Mouse (Mus musculus) granulocyte monocyte progenitor cell, adult 5-6 weeks (primary cell): Measurements from ENCODE around the gene Fbxo47. TPM values are rescaled to one million over a fixed set of nuclear protein-coding genes. Genes with fewer than 3 reads are reported as not detected.

Experiments
- ATAC-seq: replicated peaks from 2 replicates; pipeline ENCODE4 v1.8.0; 2016; ENCODE audit warnings: mild to moderate bottlenecking, moderate TSS enrichment, inconsistent platforms; ENCODE audit not compliant: poor library complexity, severe bottlenecking
- total RNA-seq, 2 experiments: library from RNA; stranded (forward) in 1 of 2; stranded (reverse) in 1 of 2; fragments of 200-712, 200-1000 nt in 1 of 2; fragments of >200 nt in 1 of 2; fragmentation: Nextera tagmentation in 1 of 2; gene quantifications; 2 replicates each; pipeline ENCODE4 v1.2.3; 2014 to 2017

Fbxo47 gene
- total RNA-seq, 2 experiments from 2014 or later: 2.0 TPM; not detected in 1

DNA sequence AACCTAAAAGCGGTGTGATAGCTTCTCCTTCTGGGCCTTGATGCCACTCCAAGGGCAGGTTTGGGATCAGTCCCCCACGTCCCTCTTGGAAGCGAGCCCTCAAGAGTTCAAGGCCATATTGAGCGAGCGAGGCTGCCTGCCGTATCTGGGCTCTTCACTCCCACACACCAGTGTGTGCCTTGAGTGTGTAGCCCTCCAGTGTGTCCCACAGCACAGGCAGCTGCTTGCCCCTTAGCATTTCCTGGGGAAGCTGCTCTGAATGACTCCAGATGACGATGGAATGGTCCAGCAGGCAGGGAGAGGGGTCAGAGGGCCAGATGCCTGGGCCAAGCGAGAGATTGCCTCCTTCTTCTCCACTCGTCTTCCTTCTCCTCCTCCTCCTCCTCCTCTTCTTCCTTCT, 67.0 kb downstream of the Fbxo47 start:
- no peak for ATAC-seq

DNA sequence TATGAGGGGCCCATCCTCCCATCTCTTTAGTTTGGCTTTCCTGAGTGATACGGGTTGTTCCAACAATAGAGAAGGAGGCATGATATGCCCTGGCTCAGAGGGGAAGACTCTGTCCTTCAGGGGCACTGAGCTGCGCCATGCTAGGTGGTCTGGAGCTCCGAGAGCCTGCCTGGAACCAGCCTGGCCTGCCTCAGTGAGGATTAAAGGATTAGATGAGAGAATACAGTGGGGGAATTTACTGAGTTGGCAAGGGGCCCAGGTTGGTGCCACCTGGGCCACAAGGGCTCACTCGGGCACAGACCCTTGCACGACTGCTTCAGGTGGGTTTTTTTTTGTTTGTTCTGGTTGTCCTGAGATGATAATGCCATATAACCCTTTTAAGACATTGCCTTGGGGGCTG, 67.8 kb downstream of the Fbxo47 start:
- no peak for ATAC-seq

DNA sequence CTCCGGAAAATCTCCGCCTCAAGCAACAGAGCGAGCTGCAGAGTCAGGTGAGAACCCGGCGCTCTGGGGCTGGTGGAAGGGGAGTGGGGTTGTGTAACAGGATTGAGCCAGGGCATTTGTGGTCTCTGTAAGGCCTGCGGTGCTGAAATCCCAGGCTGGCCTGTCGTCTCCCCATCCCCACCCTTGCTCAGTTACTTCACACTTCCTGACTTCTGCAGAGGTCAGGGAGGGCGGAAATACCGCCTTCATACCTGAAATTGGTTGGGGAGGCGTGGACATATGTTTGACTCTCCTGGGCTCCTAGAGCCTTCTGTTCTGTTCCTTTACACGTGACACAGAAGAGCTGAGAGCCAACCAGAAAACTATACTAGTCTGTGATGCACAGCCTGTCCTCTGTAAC, 68.2 kb downstream of the Fbxo47 start:
- peak; percentile 90 for ATAC-seq

- no peak for ATAC-seq
Measured at GRCm38 (mm10) chr11:97813746-97814515, 70.0 kb downstream of the Fbxo47 start.

DNA sequence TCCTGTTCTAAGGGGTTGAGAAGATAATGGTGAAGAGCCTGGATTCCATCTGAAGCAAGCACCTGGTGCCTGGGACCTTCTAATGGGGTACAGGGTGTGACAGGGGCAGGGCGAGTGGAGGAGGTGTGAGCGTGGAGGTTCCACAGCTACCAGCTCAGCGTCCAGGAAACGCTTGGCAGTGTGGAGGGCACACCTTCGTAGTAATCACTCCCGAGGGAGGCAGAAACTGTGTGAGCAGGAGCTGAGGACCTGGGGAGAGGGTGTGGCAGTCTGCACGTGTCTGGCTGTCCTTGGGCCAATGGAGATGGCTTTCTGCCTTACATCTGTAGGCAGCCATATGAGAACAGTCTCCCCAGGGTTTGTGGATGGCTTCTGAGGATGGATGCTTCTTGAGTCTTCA, 70.9 kb downstream of the Fbxo47 start:
- no peak for ATAC-seq

GRCm38 (mm10) chr11:97812491-97812921, 71.4 kb downstream of the Fbxo47 start:
- no peak for ATAC-seq

- ATAC-seq: no peak
Measured at GRCm38 (mm10) chr11:97811569-97812362, 72.2 kb downstream of the Fbxo47 start.

GRCm38 (mm10) chr11:97810970-97811369, 73.0 kb downstream of the Fbxo47 start:
- ATAC-seq: no peak

- ATAC-seq: no peak
Measured at GRCm38 (mm10) chr11:97810356-97810755, 73.6 kb downstream of the Fbxo47 start.

GRCm38 (mm10) chr11:97809235-97810121, 74.5 kb downstream of the Fbxo47 start:
- no peak for ATAC-seq

- no peak for ATAC-seq
Measured at GRCm38 (mm10) chr11:97808621-97809234, 75.2 kb downstream of the Fbxo47 start.

GRCm38 (mm10) chr11:97808093-97808492, 75.9 kb downstream of the Fbxo47 start:
- ATAC-seq: no peak

GRCm38 (mm10) chr11:97807626-97808025, 76.3 kb downstream of the Fbxo47 start:
- ATAC-seq: no peak

DNA sequence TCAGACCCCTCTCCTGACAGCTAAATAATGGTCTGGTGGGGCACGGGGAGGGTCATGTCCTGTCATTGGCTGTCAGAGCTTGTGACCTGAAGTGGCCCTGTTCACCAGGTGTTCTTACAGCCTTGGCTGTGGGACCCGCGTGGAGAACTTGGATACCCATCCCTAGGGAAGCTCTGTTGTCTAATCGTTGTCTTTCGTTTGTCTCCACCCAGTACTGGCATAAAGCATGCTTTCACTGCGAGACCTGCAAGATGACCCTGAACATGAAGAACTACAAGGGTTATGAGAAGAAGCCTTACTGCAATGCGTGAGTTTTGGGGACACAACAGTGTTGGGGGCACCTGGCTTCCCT, 77.4 kb downstream of the Fbxo47 start:
- no peak for ATAC-seq

DNA sequence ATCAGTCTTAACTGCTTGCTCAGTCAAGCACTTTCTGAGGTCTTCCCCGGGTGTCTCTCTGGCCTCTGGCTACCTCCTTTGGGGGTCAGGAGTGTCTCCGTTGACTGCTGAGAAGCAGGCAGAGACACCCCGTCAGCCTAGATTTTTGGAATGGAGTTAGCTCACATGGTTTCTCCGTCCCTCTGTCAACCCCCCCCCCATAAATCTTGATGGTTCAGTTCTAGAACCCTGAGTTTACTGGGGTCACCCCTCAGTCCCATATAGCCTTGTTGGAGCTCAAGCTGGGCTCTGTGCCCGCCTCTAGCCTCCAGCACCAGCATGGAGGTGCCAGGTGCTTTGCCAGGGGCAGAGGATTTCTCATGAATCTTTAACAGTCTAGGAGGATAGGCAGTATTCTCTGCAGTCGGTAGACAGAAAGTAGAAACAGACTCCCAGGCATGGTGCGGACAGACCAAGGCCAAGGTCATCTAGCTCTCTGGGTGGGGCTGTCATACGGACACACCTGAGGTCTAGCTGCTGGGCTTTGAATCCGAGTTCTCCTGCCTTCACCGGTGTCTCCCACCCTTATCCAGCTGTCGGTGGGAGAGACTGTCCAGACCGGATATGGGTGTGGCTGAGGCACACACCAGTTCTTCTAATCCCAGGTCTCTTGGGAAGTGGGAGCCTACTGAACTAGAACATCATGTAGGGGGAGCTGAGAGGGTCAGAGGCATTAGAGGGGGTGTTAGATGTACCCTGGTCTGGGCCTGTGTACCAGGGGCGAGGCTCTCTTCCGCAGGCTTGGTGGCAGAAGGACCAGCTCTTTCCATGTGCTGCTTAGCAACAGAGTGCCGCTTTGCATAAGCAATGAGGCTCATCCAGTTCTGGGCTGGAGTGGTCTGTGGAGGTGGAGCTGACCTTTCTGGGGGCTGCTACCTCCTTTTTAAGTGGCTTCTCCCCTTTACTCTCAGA, 78.0 kb downstream of the Fbxo47 start:
- ATAC-seq: no peak

DNA sequence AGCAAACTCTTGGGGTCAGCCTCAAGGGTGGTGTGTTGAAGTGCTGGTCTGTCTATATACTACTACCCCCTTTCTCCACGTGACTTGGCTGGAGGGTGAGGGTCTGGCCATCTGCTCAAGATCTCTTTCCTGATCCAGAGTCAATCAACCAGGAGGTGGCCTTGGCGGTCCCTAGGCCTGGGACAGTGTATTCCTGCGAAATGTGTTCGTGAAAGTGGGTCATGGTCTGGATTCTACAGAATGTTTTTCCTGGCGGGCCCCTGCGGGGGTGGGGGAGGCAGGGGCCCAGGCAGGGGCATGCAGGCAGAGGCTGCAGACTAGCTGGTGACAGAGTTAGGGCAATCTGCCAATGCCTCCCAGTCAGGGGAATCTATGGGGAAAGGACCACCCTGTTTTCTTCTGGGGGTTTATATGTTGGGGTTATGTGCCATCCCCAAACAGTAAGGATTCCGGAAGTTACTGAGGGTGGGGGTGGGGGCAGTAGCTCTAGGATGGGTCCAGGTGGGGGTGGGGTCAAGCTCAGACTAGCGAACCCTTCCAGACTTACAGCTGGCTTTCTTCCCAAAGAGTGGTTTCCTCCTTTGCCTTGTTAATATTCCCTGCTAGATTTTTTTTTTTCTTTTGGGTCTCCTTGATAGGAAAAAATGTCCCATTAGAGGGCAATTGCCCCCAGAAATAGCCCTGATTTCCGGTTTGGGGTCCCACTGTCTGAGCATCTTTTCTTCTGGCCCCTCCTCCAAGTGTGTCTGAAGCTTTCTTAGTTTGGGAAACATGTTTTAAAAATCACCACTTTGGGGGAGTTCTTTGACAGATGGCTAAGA, 78.9 kb downstream of the Fbxo47 start:
- no peak for ATAC-seq

GRCm38 (mm10) chr11:97803847-97804246, 80.1 kb downstream of the Fbxo47 start:
- ATAC-seq: no peak
